Mouse (Mus musculus): ENCODE data around the gene Islr. TPM values are rescaled to one million over a fixed set of nuclear protein-coding genes. Genes with fewer than 3 reads are reported as not detected.

Gene Islr
- polyA plus RNA-seq, 1 experiment: 21.9 TPM

DNA sequence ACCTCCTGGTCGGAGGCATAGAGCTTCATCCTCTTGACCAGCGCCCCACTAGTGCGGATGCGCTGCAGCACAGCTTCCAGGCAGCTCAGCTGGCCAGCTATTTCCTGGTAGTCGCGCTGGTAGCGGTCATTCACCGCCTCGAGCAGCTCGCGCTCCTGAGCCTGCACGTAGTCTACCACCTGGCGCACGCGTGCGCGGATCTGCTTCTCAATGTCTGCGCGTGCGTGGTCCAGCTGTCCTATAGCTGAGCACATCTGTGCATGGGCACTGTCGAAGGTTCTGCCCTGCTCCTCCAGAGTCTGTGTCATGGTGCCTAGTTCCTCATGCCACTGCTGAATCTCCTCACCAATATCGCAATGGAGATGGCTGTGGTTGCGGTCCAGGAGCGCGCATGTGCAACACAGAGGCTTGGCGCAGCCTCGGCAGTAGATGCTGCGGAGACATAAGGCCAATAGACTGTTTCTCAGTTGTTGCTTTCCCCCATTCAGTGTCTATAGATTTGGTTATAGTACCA is 30.5 kb upstream of the Islr start:
- no peak overlapping the region for H3K4me3 ChIP-seq (ENCODE audit: extremely low read depth, insufficient read depth, insufficient read length)
- H3K27ac ChIP-seq (ENCODE audit: insufficient read depth, low read length): no peak overlapping the region
- TF ChIP-seq CTCF (IDR thresholded peaks at IDR 0.05; ENCODE audit: extremely low read depth, insufficient read depth, insufficient read length, insufficient replicate concordance): no peak
- no peak for TF ChIP-seq POLR2A (IDR thresholded peaks at IDR 0.05; ENCODE audit: low read depth, low read length)

DNA sequence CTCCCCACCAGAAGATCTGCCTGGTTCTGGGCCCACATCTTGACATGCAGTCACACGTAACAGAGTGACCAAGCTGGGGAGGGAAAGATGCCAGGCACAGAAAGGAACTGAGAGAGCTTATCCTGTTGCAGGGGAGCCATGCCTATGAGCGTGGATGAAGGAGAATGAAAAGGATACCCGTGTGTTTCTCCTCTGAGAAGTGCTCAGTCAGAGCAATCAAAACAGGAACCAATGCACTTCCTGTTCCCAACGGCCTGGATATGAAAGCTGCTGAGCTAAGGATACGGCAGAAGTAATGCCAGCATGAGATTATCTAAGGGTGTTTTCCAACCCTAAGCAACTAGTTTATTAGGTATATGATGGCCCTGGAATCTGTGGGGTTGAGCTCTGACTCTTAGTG is 28.3 kb upstream of the Islr start:
- Histone ChIP-seq H3K27me3 (ENCODE audit: control insufficient read depth, insufficient read depth, low read length) (no peaks in the 10 kb centered on the region), H3K4me1 (ENCODE audit: control insufficient read depth, insufficient read depth, insufficient read length) (peaks cover 16% of the 10 kb centered on the region), H3K27ac (ENCODE audit: insufficient read depth, low read length) (peak overlapping the region; percentile 27), H3K36me3 (ENCODE audit: control insufficient read depth, insufficient read depth, low read length) (peaks cover 61% of the 10 kb centered on the region), H3K4me3 (ENCODE audit: extremely low read depth, insufficient read depth, insufficient read length) (no peak overlapping the region)
- WGBS: 21% methylated on average over 5 of the region's 5 CpGs
- DNase-seq (ENCODE audit: low read depth in 1 of 2, low spot score in 2 of 2): no peak
- TF ChIP-seq POLR2A (IDR thresholded peaks at IDR 0.05; ENCODE audit: low read depth, low read length): no peak
- no peak for TF ChIP-seq CTCF (IDR thresholded peaks at IDR 0.05; ENCODE audit: extremely low read depth, insufficient read depth, insufficient read length, insufficient replicate concordance)

More for the DNA sequence above, 30.5 kb upstream of the Islr start:
- Histone ChIP-seq H3K4me1 (ENCODE audit: control insufficient read depth, insufficient read depth, insufficient read length) (peaks cover 16% of the 10 kb centered on the region), H3K36me3 (ENCODE audit: control insufficient read depth, insufficient read depth, low read length) (peaks cover 44% of the 10 kb centered on the region), H3K27me3 (ENCODE audit: control insufficient read depth, insufficient read depth, low read length) (no peaks in the 10 kb centered on the region)
- WGBS: 96% methylated on average over 28 of the region's 28 CpGs
- DNase-seq (ENCODE audit: low read depth in 1 of 2, low spot score in 2 of 2): no peak

- Histone ChIP-seq H3K36me3 (ENCODE audit: control insufficient read depth, insufficient read depth, low read length) (peaks cover 63% of the 10 kb centered on the region), H3K4me1 (ENCODE audit: control insufficient read depth, insufficient read depth, insufficient read length) (peaks cover 16% of the 10 kb centered on the region), H3K27me3 (ENCODE audit: control insufficient read depth, insufficient read depth, low read length) (no peaks in the 10 kb centered on the region), H3K27ac (ENCODE audit: insufficient read depth, low read length) (peak overlapping the region; percentile 41; the same call in 1 of the 2 replicates), H3K4me3 (ENCODE audit: extremely low read depth, insufficient read depth, insufficient read length) (no peak overlapping the region)
- no peak for DNase-seq (ENCODE audit: low read depth in 1 of 2, low spot score in 2 of 2)
- WGBS: 32% methylated on average over 6 of the region's 6 CpGs
- TF ChIP-seq CTCF (IDR thresholded peaks at IDR 0.05; ENCODE audit: extremely low read depth, insufficient read depth, insufficient read length, insufficient replicate concordance) (no peak), POLR2A (IDR thresholded peaks at IDR 0.05; ENCODE audit: low read depth, low read length) (no peak)
These were observed 27.6 kb upstream of the Islr start for GRCm38 (mm10) chr9:58231746-58232145.

DNA sequence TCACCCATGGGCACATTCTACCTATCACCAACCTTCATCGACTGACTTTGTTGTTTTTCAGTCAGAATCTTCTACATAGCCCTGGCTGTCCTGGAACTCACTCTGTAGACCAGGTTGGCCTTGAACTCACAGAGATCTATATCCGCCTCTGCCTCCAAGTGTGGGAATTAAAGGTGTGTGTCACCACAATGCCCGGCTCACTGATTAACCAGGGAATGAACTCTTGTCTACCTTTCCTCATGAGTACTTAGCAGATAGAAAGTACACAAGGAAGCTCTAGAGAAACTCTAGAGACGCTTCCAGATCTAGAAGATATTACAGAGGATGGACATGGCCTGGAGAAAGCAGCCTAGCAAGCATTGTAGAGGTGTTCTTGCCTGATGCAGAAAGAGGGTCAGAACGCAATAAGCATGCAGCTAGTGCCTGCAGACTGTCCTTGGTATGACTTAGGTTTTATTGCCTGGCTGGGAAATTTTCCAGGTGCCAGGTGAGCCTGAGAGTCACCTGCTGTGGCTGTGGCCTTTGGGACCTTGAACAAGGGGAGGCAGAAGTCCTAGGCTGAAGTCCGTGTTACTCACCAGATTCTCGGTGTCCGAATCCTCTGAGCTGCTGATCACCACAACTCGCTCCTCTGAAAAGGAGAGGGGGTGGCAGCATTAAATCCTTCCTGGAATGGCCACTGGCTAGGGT is 24.8 kb upstream of the Islr start:
- no peak for DNase-seq (ENCODE audit: low read depth in 1 of 2, low spot score in 2 of 2)
- WGBS: 96% methylated on average over 9 of the region's 9 CpGs
- Histone ChIP-seq H3K36me3 (ENCODE audit: control insufficient read depth, insufficient read depth, low read length) (peaks cover 66% of the 10 kb centered on the region), H3K4me3 (ENCODE audit: extremely low read depth, insufficient read depth, insufficient read length) (no peak overlapping the region), H3K4me1 (ENCODE audit: control insufficient read depth, insufficient read depth, insufficient read length) (peaks cover 18% of the 10 kb centered on the region), H3K27ac (ENCODE audit: insufficient read depth, low read length) (no peak overlapping the region), H3K27me3 (ENCODE audit: control insufficient read depth, insufficient read depth, low read length) (no peaks in the 10 kb centered on the region)
- TF ChIP-seq POLR2A (IDR thresholded peaks at IDR 0.05; ENCODE audit: low read depth, low read length) (no peak), CTCF (IDR thresholded peaks at IDR 0.05; ENCODE audit: extremely low read depth, insufficient read depth, insufficient read length, insufficient replicate concordance) (no peak)

DNA sequence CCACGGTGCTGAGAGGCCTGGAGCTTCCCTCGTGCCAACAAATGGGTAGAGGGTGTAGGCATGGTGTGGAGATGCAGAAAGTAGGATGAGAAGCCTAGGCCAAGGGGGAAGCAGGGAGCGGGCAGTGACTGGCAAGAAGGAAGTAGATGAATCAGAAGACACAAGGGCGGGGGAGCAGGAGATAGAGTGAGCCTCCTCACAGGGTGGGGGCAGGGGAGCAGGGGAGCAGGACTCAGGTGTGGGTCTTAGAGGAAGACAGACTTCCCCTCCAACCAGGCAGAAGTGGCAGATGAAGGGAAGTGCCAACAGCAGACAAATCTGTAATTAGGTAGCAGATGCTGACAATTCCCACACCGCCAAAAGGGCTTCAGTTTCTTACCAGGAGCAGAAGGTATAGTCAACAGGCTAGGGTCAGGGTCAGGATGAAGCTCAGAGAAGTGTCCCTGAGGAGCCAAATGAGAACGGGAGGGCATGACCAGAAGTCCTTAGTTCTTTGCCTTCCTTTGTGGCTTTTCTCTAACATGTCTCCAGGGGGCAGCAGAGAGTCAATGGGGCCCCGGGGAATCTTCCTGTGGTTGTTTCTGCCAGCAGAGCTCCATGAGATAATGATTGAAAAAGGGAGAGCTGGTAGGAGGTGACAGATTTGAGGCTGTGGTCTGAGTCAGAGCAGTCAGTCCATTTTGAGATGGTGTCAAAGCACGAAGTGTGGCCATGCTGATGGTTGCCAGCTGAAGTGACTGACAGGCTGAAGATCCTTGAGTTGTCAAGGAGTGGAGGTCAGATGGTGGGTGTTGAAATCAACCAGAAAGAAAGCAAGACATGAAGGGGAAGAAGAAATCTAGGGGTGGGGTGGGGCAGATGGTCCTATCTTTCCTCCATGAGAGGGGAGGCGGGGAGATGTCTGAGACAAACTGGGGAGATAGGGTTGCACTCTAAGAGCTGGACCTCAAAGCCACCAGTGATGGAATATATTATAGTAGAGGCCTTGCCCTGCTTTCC is 22.1 kb upstream of the Islr start:
- DNase-seq (ENCODE audit: low read depth in 1 of 2, low spot score in 2 of 2): peak in 1 of 2 experiments; percentile 56
- H3K4me1 ChIP-seq (ENCODE audit: control insufficient read depth, insufficient read depth, insufficient read length): peaks cover 2% of the 10 kb centered on the region; the same call in 1 of the 2 replicates
- TF ChIP-seq CTCF (IDR thresholded peaks at IDR 0.05; ENCODE audit: extremely low read depth, insufficient read depth, insufficient read length, insufficient replicate concordance) (peak; percentile 52; the same call in 1 of the 2 replicates), POLR2A (IDR thresholded peaks at IDR 0.05; ENCODE audit: low read depth, low read length) (no peak)

DNA sequence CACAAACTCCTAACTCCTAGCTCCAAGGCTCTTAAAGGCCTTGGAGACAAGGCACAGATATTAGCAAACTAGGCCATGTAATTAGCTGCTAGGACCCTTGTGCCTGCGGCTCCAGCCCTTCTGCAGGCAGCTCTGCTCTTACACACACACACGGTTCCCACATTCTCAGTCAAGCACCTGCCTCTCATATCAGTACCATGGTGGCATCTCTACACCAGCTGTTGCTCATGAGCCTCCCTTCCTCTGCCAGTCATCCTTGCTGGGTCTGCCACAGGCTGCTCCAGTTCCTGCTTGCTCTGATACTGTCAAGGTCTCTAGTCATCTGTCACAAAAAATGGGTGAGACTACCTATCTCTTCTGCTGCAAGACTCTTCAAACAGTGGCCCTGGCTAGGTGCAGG is 20.2 kb upstream of the Islr start:
- 95% methylated on average over 2 of the region's 2 CpGs for WGBS
- no peak overlapping the region for H3K27ac ChIP-seq (ENCODE audit: insufficient read depth, low read length)
- no peaks in the 10 kb centered on the region for H3K27me3 ChIP-seq (ENCODE audit: control insufficient read depth, insufficient read depth, low read length)
- H3K4me3 ChIP-seq (ENCODE audit: extremely low read depth, insufficient read depth, insufficient read length): no peak overlapping the region
- peaks cover 76% of the 10 kb centered on the region for H3K36me3 ChIP-seq (ENCODE audit: control insufficient read depth, insufficient read depth, low read length)
- peaks cover 2% of the 10 kb centered on the region; the same call in 1 of the 2 replicates for H3K4me1 ChIP-seq (ENCODE audit: control insufficient read depth, insufficient read depth, insufficient read length)
- TF ChIP-seq CTCF (IDR thresholded peaks at IDR 0.05; ENCODE audit: extremely low read depth, insufficient read depth, insufficient read length, insufficient replicate concordance) (no peak), POLR2A (IDR thresholded peaks at IDR 0.05; ENCODE audit: low read depth, low read length) (no peak)
- no peak for DNase-seq (ENCODE audit: low read depth in 1 of 2, low spot score in 2 of 2)

More for the DNA sequence above, 22.1 kb upstream of the Islr start:
- no peak overlapping the region for H3K4me3 ChIP-seq (ENCODE audit: extremely low read depth, insufficient read depth, insufficient read length)
- H3K36me3 ChIP-seq (ENCODE audit: control insufficient read depth, insufficient read depth, low read length): peaks cover 70% of the 10 kb centered on the region
- H3K27me3 ChIP-seq (ENCODE audit: control insufficient read depth, insufficient read depth, low read length): no peaks in the 10 kb centered on the region
- no peak overlapping the region for H3K27ac ChIP-seq (ENCODE audit: insufficient read depth, low read length)
- WGBS: 48% methylated on average over 9 of the region's 9 CpGs
